Mouse (Mus musculus): ENCODE data around the gene Itgb2.
A peak's percentile ranks its signal among the peaks of the same experiment; 100 is the strongest.

The Itgb2 gene

GRCm38 (mm10) chr10:77516379-77516951 is 13.6 kb upstream of the Itgb2 start:
- DNase-seq (ENCODE audit: low read depth): no peak

GRCm38 (mm10) chr10:77517066-77517620 is 12.9 kb upstream of the Itgb2 start:
- peak; percentile 63 for DNase-seq (ENCODE audit: low read depth)

DNA sequence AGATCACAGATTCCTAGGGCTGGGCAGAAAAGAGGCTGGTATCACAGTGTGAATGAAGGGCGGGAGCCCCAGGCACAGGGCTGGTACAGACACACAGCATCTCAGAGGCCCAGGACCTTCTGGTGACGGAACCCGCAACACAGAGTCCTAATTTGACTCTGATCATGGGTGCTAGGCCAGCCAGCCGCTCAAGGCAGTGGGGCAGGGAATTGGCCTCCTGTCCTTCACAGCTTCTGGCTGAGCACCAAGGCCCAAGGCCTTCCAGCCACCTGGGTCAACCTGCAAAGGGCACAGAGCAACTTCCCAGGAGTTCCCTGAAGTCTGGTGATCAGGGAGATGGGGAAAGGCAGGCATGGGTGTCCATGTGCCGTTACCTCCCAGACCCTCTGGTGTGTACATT is 12.3 kb upstream of the Itgb2 start:
- DNase-seq (ENCODE audit: low read depth): no peak

DNA sequence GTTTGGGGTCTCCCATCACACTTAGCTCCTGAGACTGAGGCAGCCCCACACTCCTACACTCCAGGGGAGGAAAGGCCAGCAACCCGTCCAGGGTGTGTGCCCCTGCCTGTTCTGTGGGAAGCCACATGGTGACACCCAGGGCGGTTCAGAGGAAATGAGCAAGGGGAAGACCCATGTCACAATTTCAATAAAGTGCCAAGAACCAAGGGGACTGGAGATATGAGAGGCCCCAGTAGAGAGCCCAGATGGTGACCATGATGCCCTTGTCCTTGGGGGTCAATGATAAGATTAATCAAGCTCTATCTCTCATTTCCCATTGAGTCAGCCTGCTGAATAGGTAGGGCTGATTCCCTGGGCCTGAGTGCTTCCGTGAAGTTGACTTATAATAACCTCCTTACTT is 10.9 kb upstream of the Itgb2 start:
- no peak for DNase-seq (ENCODE audit: low read depth)

DNA sequence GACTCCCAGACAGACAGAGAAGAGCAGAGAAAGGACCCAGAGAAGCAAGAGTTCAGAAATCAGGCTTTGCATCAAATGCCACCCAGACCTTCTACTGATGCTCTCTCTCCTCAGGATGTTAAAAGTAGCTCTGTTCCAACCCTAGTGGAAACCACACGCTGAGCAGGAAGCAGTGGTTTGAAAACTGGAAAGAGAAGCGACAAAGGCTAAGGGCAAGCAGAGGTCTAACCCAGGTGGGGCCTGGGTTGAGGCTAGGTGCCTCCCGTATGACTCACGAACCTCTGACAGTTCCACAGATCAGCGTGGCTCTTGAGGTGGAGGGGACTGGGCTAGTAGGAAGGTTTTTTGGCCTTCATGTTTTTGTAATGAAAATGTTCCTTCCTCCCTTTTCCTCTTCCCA is 9.6 kb upstream of the Itgb2 start:
- DNase-seq (ENCODE audit: low read depth): no peak

DNA sequence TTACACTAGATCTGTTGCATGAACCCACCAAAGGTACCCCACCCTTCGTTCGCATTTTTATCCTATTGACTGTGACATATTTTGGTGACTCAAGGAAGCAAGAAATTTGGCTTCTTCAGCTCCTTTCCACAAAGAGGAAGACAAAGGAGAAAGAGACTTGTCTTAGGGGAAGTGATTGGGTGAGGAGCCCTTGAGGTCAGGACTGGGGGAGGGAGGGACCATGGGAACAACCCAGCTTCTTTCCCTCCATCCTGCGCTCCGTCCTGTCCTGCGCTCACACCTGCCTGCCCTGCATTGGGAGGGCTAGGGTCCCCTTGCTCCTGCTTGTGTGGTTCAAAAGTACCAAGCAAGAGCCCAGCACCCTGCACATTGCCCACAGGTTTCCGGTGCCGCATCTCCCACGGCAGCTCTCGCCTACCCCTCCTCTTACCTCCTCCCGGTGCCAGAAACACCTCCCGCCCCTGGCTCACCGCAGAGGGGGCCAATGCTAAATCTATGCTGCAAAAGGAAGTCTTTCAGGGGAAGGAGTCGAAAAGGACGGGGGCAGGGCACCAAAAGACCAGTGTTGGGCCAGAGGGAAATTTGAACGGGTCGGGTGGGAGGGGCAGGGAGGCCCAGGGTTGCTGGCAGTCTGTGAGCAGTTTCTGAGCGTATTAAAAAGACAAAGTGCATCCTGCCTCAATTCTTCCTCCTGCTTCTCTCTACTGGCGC is 7.9 kb upstream of the Itgb2 start:
- no peak for DNase-seq (ENCODE audit: low read depth)

- no peak for DNase-seq (ENCODE audit: low read depth)
Measured at GRCm38 (mm10) chr10:77522746-77523145, 7.3 kb upstream of the Itgb2 start.

DNA sequence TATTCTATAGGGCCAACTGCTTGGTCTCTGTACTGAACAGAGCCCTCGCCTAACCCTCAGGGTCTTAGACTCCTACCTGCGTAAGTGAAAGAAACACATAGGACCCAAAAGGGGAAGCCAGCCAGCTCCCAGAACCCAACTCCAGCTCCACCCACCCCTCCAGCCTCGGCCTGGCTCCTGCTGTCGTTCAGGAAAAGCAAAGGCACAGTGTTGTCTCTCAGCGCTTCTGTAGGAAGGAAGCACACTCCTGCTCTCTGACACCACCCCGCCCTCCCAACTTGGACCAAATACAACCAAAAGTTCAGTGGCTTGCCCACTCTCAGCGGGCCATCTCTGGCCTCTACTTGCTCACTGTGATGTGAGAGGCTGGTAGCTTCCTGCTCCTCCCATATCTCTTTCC is 6.7 kb upstream of the Itgb2 start:
- DNase-seq (ENCODE audit: low read depth): no peak

GRCm38 (mm10) chr10:77526488-77526887 is 3.6 kb upstream of the Itgb2 start:
- DNase-seq (ENCODE audit: low read depth): no peak

DNA sequence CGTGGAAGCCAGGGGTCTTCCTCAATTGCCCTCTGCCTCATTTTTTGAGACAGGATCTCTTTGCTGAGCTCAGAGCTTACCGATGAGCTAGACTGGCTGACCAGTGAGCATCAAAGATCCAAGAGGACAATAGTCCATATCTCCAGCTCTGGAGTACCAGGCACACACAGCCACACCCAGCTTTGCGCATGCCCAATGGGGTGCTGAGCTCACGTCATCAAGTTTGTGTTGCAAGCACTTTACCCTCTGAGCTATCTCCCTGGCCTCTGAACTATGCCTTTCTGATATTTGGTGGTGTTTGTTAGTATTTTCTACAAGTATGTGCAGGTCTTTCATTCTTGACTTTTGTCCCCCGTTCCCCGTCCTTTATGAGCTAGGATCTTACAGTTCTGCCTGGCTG is 1.4 kb upstream of the Itgb2 start:
- no peak for DNase-seq (ENCODE audit: low read depth)

GRCm38 (mm10) chr10:77531026-77532019 is 1.3 kb downstream of the Itgb2 start:
- DNase-seq (ENCODE audit: low read depth): no peak

DNA sequence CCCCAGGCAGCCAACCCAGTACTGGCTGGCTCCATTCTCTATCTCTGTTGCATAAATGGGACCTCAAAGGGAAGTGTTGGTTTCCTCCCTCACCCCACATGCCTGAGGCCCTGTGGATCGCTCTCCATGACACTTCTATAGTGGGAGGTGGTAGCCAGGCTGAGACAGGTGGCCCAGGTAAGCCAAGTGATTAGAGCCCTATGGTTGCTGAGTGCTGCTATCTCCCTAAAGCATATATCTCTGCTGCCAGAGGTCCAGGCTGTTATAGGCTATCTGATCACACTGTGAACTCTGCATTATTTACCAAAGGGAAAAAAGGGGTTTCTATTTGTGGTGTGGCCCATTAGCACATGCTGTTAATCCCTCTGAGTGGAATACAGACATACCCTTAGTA is 2.0 kb downstream of the Itgb2 start:
- DNase-seq (ENCODE audit: low read depth): no peak

DNA sequence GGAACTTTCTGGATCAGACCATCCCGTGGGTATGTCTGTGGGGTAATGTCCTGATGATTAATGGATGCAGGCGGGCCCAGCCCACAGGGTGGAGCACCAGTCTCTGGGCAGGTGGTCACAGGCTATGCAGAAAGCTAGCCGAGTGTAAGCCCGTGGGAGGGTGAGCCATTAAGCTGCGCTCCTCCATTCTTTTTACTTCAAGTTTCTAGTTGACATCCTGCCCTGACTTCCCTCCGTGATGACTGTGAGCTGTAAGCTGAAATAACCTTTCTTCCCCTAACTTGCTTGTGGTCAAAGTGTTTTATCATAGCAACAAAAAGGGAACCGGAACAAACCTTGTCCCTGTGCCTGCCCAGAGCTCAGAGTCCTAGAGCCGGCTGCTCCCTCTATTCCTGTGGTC is 6.7 kb downstream of the Itgb2 start:
- DNase-seq (ENCODE audit: low read depth): no peak

DNA sequence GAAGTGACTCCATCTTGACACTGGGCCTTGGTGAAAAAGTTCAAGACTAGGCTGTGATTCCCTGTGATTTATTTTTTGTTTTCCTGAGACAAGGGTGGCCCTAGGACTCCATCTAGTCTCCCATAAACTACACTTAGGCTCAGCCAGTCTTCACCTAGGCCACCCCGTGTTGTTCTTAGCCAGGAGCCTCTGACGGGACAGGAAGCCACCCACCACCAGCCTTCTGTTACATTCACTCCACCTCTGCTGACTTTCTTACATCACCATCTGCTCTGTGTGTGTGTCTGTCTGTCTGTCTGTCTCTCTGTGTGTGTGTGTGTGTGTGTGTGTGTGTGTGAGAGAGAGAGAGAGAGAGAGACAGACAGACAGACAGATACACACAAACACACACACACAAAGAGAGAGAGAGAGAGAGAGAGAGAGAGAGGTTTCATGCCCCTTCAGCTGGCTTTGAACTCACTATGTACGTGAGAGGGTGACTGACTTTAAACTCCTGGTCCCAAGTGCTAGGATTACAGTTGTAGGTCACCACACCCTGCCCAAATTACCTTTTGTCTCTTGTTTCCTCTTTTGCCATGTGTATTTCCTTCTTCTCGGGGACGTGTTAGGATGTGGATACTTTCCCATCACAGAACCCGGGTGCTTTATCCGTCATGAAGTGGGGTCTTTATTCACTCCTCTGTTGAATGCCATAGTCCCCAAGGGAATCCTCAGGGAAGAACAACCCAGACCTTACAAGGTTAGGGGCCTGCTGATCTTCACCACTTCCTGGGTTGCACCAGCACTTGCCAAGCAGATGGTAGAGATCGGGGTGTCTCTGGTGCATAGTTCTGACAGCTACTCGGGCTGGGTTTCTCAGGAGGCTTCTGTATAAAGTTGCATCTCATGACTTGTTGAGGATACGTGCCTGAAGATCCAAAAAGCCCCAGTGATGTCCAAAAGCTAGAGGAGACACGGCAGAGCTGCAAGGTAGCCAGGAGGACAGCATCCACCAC is 7.5 kb downstream of the Itgb2 start:
- DNase-seq (ENCODE audit: low read depth): no peak

DNA sequence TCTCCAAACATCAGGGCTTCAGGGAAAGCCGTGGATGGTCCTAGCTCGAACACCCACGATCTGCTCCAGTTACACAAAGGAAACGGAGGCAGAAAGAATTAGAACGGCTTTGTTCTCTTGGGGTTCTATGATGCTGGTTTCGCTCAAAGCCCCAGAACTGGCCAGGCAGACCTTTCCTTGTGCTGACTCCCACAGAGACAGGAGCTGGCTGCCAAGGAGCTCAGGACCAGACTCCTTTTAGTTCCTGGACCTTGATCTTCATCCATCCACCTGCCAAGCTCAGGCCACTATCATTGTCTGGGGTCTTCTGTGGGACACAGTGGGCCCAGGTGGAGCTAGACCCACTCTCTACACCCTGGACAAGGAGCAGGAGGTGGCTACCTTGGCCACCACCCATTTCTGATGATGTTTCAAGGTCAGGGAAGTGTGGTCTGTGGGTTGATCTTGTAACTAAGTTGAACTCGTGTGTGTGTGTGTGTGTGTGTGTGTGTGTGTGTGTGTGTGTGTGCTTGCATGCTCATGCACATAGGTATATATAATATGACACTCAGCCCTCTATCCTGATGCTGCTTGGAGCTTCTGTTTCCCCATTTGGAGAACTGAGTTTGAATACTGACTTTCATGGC is 9.4 kb downstream of the Itgb2 start:
- no peak for DNase-seq (ENCODE audit: low read depth)

GRCm38 (mm10) chr10:77540576-77541102 is 10.6 kb downstream of the Itgb2 start:
- DNase-seq (ENCODE audit: low read depth): no peak

GRCm38 (mm10) chr10:77541864-77542666 is 12.0 kb downstream of the Itgb2 start:
- no peak for DNase-seq (ENCODE audit: low read depth)

- DNase-seq (ENCODE audit: low read depth): peak; percentile 73
Measured at GRCm38 (mm10) chr10:77543226-77543625, 13.2 kb downstream of the Itgb2 start.

DNA sequence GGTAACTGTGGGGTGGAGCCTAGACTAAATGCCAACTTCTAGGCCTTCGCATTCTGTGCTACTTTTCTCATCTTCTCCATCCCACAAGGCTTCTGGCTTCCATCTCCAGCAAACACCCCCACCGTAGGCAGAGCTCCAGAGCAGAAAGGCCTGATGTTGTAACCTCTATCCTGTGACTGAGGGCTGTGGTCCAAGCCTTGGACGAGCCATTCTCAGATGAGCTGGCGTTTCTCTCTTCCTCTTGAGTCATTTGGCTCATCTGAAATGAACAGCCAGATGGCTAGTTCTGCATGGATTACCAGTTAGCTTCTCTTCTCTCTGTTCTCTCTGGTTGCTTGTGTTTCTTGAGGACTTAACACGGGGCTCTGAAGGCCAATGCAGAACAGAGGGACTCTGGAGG is 14.9 kb downstream of the Itgb2 start:
- DNase-seq (ENCODE audit: low read depth): no peak

GRCm38 (mm10) chr10:77548576-77548975 is 18.5 kb downstream of the Itgb2 start:
- DNase-seq (ENCODE audit: low read depth): no peak

Measured in c-Kit-positive CD71-positive TER-119-negative erythroid progenitor cells, embryonic 14.5 days (primary cell).